Mouse (Mus musculus): ENCODE data around the gene Trpm4. TPM values are rescaled to one million over a fixed set of nuclear protein-coding genes. Genes with fewer than 3 reads are reported as not detected.
A peak's percentile ranks its signal among the peaks of the same experiment; 100 is the strongest.

The Trpm4 gene
- polyA plus RNA-seq, 1 experiment from 2014 or later = 18.3 TPM

DNA sequence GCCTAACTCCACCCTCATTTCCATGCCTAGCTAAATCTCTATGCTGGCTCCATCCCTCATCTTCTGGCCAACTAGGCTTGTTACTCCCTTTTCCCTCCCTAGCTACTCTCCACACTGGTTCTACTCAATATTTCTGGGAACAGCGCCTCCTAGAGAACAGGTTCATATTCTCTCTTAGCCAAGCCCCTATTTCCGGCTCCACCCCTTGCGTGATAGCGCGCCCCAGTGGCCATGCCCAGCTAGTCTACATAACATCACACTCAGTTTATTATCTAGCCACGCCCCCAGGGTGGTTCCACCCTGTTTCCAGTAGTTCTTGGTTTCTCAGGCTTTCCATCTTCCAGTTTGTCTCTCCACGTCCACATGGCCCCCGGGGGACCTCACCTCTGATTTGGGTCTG, 7.7 kb upstream of the Trpm4 start:
- no peaks in the 10 kb centered on the region for H3K36me3 ChIP-seq (ENCODE audit: control insufficient read depth, insufficient read depth, low read length)
- peak overlapping the region; percentile 90 for H3K4me2 ChIP-seq (replicated peaks; ENCODE audit: low read depth, low read length)
- peaks cover 29% of the 10 kb centered on the region; the same call in 1 of the 2 replicates for H3K4me1 ChIP-seq (ENCODE audit: control insufficient read depth, insufficient read depth, low read length)
- H3K9me3 ChIP-seq (ENCODE audit: control insufficient read depth, low read depth, low read length) = no peaks in the 10 kb centered on the region
- ATAC-seq (ENCODE audit: insufficient number of reproducible peaks, insufficient read depth, low FRiP score, low read depth) = peak; percentile 16; the same call in 1 of the 2 replicates
- no peaks in the 10 kb centered on the region for H3K27me3 ChIP-seq (ENCODE audit: control insufficient read depth, insufficient read depth, low read length)
- 6% methylated on average over 8 of the region's 8 CpGs for WGBS
- H3K4me3 ChIP-seq (ENCODE audit: low read depth, low read length) = no peak overlapping the region
- H3K9ac ChIP-seq (replicated peaks; ENCODE audit: low read depth, low read length) = no peak overlapping the region
- H3K27ac ChIP-seq (ENCODE audit: low read length) = no peak overlapping the region

DNA sequence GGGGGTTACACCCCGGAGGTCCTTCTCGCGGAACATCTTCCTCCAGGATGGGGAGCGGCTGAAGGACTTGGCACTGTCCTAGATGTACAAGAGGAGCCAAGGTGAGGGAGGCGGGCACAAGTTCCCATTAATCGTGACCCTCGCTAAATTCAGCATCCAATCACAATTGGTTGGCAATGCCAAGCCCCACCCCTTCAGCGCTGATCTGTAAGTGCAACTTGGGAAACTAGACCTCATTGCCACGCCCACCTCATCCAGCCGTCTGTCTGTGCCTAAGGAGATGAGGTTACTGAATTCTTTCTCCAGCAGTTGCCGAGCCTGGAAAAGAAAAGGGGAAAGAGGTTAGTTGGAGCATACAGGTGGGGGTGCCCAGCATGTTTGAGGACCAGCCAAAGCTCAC, 7.1 kb upstream of the Trpm4 start:
- Histone ChIP-seq H3K9ac (replicated peaks; ENCODE audit: low read depth, low read length) (no peak overlapping the region), H3K4me1 (ENCODE audit: control insufficient read depth, insufficient read depth, low read length) (peaks cover 29% of the 10 kb centered on the region; the same call in 1 of the 2 replicates), H3K27me3 (ENCODE audit: control insufficient read depth, insufficient read depth, low read length) (no peaks in the 10 kb centered on the region), H3K27ac (ENCODE audit: low read length) (no peak overlapping the region), H3K4me3 (ENCODE audit: low read depth, low read length) (peak overlapping the region; percentile 51), H3K36me3 (ENCODE audit: control insufficient read depth, insufficient read depth, low read length) (no peaks in the 10 kb centered on the region), H3K9me3 (ENCODE audit: control insufficient read depth, low read depth, low read length) (no peaks in the 10 kb centered on the region), H3K4me2 (replicated peaks; ENCODE audit: low read depth, low read length) (peak overlapping the region; percentile 90)
- ATAC-seq (ENCODE audit: insufficient number of reproducible peaks, insufficient read depth, low FRiP score, low read depth) = no peak
- WGBS = 2% methylated on average over 11 of the region's 11 CpGs

DNA sequence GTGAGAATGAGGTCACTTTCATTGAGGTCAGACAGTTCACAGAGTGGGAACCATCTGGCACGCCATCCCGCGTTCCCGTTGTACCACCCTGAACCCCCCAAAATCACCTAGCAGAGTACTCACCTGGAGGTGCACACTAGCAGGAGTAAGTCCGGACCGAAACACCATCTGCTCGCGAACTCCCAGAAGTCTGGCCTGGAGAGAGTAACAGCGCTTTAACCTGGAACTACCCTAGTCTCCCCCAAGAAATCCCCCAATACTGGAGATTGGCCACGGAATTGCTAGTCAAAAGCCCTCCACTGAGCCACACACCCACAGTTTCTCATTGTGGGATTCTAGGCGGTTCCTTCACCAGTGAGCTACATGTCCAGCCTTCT, 6.5 kb upstream of the Trpm4 start:
- H3K9me3 ChIP-seq (ENCODE audit: control insufficient read depth, low read depth, low read length) = no peaks in the 10 kb centered on the region
- peak overlapping the region; percentile 90 for H3K4me2 ChIP-seq (replicated peaks; ENCODE audit: low read depth, low read length)
- H3K4me3 ChIP-seq (ENCODE audit: low read depth, low read length) = peak overlapping the region; percentile 51
- H3K27me3 ChIP-seq (ENCODE audit: control insufficient read depth, insufficient read depth, low read length) = no peaks in the 10 kb centered on the region
- no peak for ATAC-seq (ENCODE audit: insufficient number of reproducible peaks, insufficient read depth, low FRiP score, low read depth)
- H3K4me1 ChIP-seq (ENCODE audit: control insufficient read depth, insufficient read depth, low read length) = peaks cover 32% of the 10 kb centered on the region; the same call in 1 of the 2 replicates
- peak overlapping the region; percentile 53 for H3K27ac ChIP-seq (ENCODE audit: low read length)
- no peak overlapping the region; the same call in 1 of the 2 replicates for H3K9ac ChIP-seq (replicated peaks; ENCODE audit: low read depth, low read length)
- H3K36me3 ChIP-seq (ENCODE audit: control insufficient read depth, insufficient read depth, low read length) = no peaks in the 10 kb centered on the region
- WGBS = 2% methylated on average over 11 of the region's 11 CpGs

DNA sequence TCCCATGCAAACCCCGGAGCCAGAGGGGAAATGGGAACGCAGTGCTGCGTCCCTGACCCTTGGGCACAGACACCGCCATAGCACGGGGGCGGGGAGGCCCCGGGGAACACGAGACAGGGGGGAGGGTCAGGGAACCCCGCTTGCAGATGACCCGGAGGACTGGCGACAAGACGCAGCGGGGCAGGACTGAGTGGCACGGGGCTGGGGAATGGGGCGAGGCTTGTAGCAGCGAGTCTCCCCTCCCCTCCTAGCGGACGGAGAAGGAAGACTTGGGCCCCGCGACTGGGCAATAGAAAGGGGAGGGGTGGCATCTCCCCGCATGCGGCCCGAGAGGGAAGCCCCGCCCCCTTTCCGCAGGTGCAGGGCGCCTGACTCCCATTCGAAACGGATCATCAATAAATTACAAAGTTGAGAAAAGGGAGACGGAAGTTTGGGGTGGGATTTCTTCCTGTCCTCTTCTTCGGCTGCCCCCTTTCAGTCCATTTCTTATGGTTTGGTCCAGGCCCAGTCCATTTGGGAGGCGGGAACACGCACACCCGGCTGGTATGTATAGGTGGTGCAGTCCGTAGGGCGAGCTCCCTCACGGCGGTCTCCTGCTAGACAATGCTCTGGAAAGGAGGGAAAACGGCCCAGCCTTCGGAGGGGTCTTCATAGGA, 6.0 kb upstream of the Trpm4 start:
- WGBS = under 1% methylated on average over 38 of the region's 39 CpGs
- H3K4me3 ChIP-seq (ENCODE audit: low read depth, low read length) = peak overlapping the region; percentile 51
- peak; percentile 71; the same call in 1 of the 2 replicates for ATAC-seq (ENCODE audit: insufficient number of reproducible peaks, insufficient read depth, low FRiP score, low read depth)

DNA sequence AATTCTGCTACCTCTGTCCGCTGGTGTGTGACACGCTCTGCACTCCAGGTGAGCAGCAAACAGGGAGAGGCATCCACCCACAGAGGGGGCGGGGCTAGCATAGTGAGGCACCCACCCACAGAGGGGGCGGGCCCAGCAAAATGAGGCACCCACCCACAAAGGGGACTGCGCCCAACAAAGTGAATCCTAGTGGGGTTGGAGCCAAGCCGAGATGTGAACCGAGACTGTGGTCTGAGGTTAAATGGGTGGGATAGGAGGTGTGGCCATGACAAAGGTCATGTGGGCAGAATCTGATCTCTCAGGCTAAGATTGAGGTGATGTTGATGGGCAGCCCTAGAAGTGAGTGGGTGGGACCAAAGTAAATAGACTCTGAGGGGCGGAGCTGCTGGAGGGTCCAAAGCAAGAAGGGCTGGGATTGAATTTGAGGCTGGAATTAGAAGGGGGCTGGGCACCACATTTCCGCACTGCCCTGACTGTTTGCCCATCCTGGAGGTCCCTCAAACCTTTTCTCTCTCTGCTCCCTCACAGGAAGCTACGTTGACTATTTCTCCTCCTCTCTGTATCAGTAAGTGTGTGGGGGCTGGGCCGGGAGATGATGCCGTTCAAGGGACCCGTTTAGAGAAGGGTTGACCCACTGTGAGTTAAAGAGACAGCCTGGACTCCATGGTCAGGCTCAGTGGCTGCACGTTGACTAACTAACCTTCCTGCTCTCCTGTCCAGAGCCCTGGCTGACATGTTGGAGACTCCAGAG, 4.8 kb upstream of the Trpm4 start:
- peaks cover 43% of the 10 kb centered on the region for H3K4me1 ChIP-seq (ENCODE audit: control insufficient read depth, insufficient read depth, low read length)
- no peaks in the 10 kb centered on the region for H3K27me3 ChIP-seq (ENCODE audit: control insufficient read depth, insufficient read depth, low read length)
- peak; percentile 53 for ATAC-seq (ENCODE audit: insufficient number of reproducible peaks, insufficient read depth, low FRiP score, low read depth)

More for the DNA sequence above, 6.0 kb upstream of the Trpm4 start:
- H3K36me3 ChIP-seq (ENCODE audit: control insufficient read depth, insufficient read depth, low read length) = no peaks in the 10 kb centered on the region
- H3K4me2 ChIP-seq (replicated peaks; ENCODE audit: low read depth, low read length) = peak overlapping the region; percentile 90
- H3K27me3 ChIP-seq (ENCODE audit: control insufficient read depth, insufficient read depth, low read length) = no peaks in the 10 kb centered on the region
- H3K4me1 ChIP-seq (ENCODE audit: control insufficient read depth, insufficient read depth, low read length) = peaks cover 37% of the 10 kb centered on the region
- no peaks in the 10 kb centered on the region for H3K9me3 ChIP-seq (ENCODE audit: control insufficient read depth, low read depth, low read length)
- peak overlapping the region; percentile 74 for H3K27ac ChIP-seq (ENCODE audit: low read length)
- H3K9ac ChIP-seq (replicated peaks; ENCODE audit: low read depth, low read length) = no peak overlapping the region; the same call in 1 of the 2 replicates

DNA sequence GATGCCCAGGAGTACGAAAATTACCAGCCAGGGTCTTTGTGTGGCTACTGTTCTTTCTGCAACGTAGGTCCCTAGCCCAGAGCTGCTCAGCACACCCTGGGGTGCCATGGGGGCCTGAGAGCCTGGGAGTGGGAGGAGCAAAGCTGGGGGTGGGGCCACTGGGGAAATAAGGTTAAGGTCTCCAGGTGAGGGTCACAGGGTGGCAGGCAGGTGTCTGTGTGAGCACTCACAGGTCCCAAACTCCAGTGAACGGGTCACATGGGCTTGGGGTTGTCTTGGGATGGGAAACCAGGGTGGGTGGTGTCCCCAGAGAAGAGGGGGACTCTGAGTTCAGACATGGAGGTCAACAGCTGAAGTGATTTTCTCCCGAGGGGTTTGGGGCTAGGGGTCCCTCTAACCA, 3.9 kb upstream of the Trpm4 start:
- no peak overlapping the region for H3K4me2 ChIP-seq (replicated peaks; ENCODE audit: low read depth, low read length)
- H3K36me3 ChIP-seq (ENCODE audit: control insufficient read depth, insufficient read depth, low read length) = no peaks in the 10 kb centered on the region
- ATAC-seq (ENCODE audit: insufficient number of reproducible peaks, insufficient read depth, low FRiP score, low read depth) = no peak
- H3K9ac ChIP-seq (replicated peaks; ENCODE audit: low read depth, low read length) = no peak overlapping the region
- H3K9me3 ChIP-seq (ENCODE audit: control insufficient read depth, low read depth, low read length) = no peaks in the 10 kb centered on the region
- no peak overlapping the region; the same call in 1 of the 2 replicates for H3K27ac ChIP-seq (ENCODE audit: low read length)
- peaks cover 44% of the 10 kb centered on the region for H3K4me1 ChIP-seq (ENCODE audit: control insufficient read depth, insufficient read depth, low read length)
- 17% methylated on average over 4 of the region's 4 CpGs for WGBS
- H3K27me3 ChIP-seq (ENCODE audit: control insufficient read depth, insufficient read depth, low read length) = no peaks in the 10 kb centered on the region
- no peak overlapping the region for H3K4me3 ChIP-seq (ENCODE audit: low read depth, low read length)

More for the DNA sequence above, 4.8 kb upstream of the Trpm4 start:
- Histone ChIP-seq H3K27ac (ENCODE audit: low read length) (peak overlapping the region; percentile 74), H3K36me3 (ENCODE audit: control insufficient read depth, insufficient read depth, low read length) (no peaks in the 10 kb centered on the region), H3K9ac (replicated peaks; ENCODE audit: low read depth, low read length) (no peak overlapping the region), H3K9me3 (ENCODE audit: control insufficient read depth, low read depth, low read length) (no peaks in the 10 kb centered on the region), H3K4me3 (ENCODE audit: low read depth, low read length) (peak overlapping the region; percentile 51), H3K4me2 (replicated peaks; ENCODE audit: low read depth, low read length) (peak overlapping the region; percentile 90)
- 5% methylated on average over 14 of the region's 14 CpGs for WGBS

DNA sequence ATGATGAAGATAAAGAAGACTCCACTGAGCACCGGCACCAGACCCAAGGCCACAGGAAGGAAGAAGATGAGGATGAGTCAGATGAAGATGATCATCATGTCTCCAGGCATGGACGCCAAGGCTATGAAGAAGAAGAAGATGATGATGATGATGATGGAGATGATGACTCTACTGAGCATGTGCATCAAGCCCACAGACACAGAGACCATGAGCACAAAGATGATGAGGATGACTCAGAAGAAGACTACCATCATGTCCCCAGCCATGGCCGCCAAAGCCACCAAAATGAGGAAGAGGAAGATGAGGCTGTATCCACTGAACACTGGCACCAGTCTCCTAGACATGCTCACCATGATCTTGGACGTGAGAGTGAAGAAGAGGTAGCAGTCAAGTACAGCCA, 2.7 kb upstream of the Trpm4 start:
- Histone ChIP-seq H3K9ac (replicated peaks; ENCODE audit: low read depth, low read length) (no peak overlapping the region), H3K27ac (ENCODE audit: low read length) (no peak overlapping the region), H3K36me3 (ENCODE audit: control insufficient read depth, insufficient read depth, low read length) (no peaks in the 10 kb centered on the region), H3K4me2 (replicated peaks; ENCODE audit: low read depth, low read length) (no peak overlapping the region), H3K4me1 (ENCODE audit: control insufficient read depth, insufficient read depth, low read length) (peaks cover 43% of the 10 kb centered on the region), H3K27me3 (ENCODE audit: control insufficient read depth, insufficient read depth, low read length) (no peaks in the 10 kb centered on the region), H3K4me3 (ENCODE audit: low read depth, low read length) (no peak overlapping the region), H3K9me3 (ENCODE audit: control insufficient read depth, low read depth, low read length) (no peaks in the 10 kb centered on the region)
- 95% methylated on average over 4 of the region's 4 CpGs for WGBS
- ATAC-seq (ENCODE audit: insufficient number of reproducible peaks, insufficient read depth, low FRiP score, low read depth) = no peak

DNA sequence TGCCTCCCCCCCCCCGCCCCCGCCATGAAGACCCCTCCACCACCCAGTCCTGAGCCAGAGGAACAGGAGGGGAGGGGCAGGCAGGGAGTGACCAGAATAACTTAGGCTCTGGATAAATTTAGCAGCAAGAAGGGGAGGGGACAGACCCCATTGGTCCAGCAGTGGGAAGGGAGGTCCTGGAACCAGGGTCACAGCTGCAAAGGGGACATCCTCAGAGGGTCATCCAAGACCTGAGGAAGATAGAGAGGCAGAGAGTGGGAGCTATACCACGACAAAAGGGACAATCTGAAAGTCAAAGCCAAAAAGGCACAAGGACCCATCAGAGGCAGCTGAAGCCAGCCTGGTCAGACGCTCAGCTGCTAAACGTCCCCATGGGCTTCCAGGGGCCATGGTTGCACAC, 1.5 kb upstream of the Trpm4 start, which contains the start of gene Hrc:
Gene Hrc, plus strand, starts transcription at position 235 of the 400 bp plus-strand sequence.
- H3K9ac ChIP-seq (replicated peaks; ENCODE audit: low read depth, low read length) = no peak within 1 kb of the TSS
- no peak within 1 kb of the TSS for H3K4me3 ChIP-seq (ENCODE audit: low read depth, low read length)
- H3K4me2 ChIP-seq (replicated peaks; ENCODE audit: low read depth, low read length) = peak within 1 kb of the TSS; percentile 78
- no peaks in the 10 kb centered on the region for H3K36me3 ChIP-seq (ENCODE audit: control insufficient read depth, insufficient read depth, low read length)
- H3K27ac ChIP-seq (ENCODE audit: low read length) = peak within 1 kb of the TSS; percentile 93
- ATAC-seq (ENCODE audit: insufficient number of reproducible peaks, insufficient read depth, low FRiP score, low read depth) = no peak
- no peaks in the 10 kb centered on the region for H3K9me3 ChIP-seq (ENCODE audit: control insufficient read depth, low read depth, low read length)
- H3K27me3 ChIP-seq (ENCODE audit: control insufficient read depth, insufficient read depth, low read length) = no peaks in the 10 kb centered on the region
- WGBS = 20% methylated on average over 5 of the region's 5 CpGs
- H3K4me1 ChIP-seq (ENCODE audit: control insufficient read depth, insufficient read depth, low read length) = peaks cover 31% of the 10 kb centered on the region
